Mouse (Mus musculus): ENCODE measurements around the gene Stk25.
A peak's percentile ranks its signal among the peaks of the same experiment; 100 is the strongest.

Stk25 gene

DNA sequence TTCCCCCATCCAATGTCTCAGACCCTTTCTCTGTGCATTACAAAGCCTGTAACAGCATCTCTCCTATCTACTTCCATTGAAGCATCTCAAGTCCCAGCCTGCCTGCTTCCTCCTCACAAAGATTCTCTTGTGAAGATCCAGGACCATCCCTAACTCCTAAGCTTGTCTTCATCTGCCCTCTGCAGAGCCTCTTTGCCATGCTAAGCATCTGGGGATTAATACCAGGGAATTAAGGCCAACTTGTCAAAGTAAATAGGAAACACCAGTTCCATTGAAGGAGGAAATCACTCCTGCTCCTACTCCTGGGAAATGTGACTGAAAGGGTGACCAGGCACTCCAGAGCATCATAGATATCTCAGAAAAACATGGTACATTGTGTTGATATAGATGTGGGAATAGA, 11.5 kb upstream of the Stk25 start:
- no peak for DNase-seq (ENCODE audit: low spot score)

DNA sequence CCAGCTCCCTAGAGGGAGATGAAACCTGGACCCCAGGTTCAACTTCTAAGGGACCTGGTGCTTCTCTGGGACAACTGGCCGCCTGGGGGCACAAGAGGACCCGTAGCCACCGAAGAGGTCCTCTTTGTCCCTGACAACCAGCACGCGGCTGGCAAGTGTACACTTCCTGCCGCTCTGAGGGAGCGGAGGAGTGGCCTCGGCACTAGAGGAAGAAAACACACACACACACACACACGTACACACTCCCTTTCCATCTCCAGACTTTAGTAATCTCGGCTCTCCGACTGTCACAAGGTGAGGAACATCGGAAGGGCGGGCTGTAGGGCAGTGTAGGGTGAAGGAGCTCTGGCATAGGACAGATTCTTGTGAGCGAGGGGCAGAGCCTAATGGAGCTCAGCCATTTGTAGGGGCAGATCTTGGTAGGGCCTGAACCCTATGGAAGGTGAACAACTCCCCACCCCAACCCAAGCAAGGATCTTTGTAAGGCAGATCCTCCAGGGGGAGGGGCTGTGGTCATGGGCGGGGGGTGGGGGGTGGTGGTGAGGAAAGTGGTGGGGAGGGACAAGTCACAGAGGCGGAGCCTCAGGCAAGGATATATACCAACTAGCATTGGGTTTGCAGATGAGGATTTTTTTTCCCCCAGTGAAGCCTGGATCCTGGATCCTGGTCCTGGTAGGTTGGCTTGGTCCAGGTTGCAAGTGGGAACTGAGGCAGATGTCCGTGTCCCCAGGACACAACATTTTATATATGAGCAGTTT, 10.5 kb upstream of the Stk25 start:
- peak; percentile 93 for DNase-seq (ENCODE audit: low spot score)

DNA sequence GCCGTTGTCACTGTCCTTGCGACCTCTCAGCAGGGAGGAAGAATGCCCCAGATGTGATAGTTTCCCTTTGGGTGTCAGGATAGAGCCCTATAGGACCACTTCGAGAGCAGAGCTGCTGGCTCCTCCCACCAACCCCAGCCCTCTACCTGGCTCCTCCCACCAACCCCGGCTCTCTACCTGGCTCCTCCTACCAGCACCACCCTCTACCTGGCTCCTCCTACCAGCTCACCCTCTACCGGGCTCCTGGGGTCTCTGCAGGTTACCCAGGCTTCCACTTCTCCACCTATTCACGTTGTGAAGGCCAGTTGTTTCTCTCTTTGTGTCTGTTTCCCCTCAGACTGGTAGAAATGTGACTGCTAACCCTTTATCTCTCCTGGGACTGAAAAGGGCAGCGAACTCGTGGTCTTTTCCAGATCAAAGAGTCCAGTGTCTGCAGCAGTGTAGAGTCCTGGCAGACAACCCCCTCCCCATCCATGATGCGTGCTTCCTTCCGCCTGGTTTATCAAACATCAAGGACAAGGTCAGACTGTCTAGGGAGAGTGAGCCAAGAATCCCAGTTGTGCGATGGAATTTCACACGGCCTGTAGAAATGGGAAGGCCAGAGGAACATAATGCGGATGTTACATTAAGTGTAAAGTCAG, 9.4 kb upstream of the Stk25 start:
- DNase-seq (ENCODE audit: low spot score): peak; percentile 30

DNA sequence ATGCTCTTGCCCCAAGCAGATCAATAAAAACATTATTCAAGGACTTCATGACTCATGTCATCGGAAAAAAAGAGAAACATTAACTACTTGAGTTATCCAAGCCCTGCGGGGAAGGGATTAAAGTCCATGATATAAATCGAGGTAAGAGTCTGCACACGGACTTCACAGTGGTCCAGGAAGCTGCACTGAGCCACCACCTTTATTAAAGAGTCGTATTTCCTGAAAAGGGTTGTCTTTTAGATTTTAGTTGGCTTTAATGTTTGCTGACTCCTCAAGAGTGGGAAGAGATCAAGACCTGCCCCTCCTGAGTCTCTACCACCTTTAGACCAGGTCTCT, 1.5 kb downstream of the Stk25 start:
- no peak for DNase-seq (ENCODE audit: low spot score)

DNA sequence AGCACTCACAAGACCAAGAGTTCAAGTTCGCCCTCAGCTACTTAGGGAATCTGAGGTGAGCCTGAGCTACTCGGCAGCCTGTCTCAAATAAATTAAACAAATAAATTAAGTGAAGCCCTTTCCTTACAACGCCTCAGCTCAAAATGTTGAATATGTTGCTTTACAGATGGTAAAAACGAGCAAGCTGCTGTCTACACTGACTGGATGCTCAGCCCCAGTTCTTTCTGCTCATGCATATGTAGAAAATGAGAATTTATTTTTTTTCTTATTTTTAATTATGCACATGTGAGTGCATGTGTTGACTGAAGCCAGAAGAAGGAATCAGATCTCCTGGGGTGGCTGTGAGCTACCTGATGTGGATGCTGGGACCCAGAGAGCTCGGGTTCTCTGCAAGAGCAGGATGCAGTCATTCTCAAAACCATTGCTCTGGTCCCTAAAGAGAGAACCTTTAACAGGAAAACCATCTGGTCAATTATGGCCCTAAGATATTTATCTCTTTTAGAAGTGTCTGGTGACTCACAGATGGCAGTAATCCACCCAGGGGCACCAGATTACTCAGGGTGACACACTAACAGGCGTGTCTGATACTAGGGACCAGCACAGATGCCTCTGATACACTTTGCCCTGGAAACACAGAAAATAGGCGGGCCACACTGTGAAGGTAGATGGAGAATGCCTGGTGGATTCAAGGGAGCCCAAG, 2.0 kb downstream of the Stk25 start:
- DNase-seq (ENCODE audit: low spot score): peak; percentile 80

DNA sequence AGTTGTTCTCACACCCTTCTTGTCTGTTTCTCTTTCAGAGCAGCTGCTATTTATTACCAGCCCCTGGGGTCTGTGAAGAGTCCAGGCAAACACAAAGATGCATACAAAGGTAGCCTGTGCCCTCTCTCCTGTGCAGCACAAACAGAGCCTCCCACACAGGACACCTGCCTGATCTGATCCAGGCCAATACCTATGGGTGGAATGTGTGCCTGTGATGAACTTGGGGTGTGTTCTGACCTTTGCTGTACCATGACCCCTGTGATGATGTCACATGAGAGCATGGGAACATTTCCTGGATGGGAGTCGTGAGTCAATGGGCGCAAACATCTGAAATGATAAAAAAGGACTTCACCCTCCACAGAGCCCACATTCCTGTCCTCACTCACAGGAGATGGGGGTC, 3.7 kb downstream of the Stk25 start:
- no peak for DNase-seq (ENCODE audit: low spot score)

DNA sequence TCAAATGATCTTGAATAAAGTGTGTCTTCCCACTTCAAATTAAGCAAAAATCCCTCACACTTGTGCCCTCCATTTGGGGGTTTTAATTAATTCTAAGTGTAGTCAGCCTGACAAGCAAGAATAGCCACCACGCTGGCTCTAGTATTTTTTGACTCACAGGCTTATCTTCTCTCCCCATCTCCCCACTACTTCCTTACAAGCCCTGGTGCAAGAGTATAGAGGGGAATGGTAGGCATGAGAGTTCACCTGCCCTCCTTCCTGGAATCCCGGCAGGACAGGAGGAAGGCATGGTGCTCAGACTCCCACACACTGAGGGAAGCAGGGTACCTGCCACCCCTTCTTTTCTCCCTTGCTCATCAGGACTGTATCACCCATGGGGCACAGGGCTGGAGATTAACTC, 4.2 kb downstream of the Stk25 start:
- DNase-seq (ENCODE audit: low spot score): no peak

DNA sequence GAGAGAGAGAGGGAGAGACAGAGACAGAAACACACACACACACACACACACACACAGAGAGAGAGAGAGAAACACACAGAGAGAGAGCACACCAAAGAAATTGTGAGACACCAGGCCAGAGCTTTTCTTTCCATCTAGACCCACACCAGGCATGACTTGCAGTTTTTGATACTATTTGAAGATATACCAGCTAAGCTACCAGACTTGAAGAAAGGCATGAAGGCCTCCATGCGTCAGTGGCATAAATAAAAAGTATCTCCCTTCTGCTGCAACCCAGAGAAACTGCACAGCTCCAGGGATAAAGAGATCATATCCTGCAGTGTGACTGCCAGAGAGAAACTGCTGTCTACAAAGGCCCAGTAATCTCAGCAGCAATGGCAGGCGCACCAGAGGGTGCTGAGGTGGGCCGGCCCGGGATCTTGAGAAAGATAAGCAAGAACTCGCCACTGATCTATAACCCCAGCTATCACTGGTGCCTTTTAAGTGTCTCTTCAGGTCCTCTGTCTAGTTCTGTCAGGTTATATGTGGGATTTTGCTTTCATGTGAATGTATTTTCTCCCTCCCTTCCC, 8.8 kb downstream of the Stk25 start:
- DNase-seq (ENCODE audit: low spot score): peak; percentile 12

DNA sequence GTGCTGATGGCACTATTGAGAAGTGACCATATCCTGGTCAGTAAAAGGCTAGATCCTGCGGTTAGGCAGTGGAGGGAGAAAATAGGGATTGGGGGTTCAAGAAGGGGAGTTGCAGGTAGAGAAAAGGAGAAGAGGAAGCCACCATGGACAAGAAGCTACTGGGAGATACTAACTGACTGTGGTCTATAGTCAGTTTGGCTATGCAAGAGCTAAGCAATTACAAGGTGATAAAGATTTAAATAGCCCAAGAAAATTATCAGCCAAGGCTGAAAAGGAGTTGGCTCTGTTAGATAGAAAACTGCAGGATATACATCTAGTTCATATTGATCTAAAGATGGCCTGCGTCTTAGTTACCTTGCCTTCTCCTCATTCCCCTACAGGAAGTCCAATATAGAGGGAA, 15.8 kb downstream of the Stk25 start:
- DNase-seq (ENCODE audit: low spot score): no peak

DNA sequence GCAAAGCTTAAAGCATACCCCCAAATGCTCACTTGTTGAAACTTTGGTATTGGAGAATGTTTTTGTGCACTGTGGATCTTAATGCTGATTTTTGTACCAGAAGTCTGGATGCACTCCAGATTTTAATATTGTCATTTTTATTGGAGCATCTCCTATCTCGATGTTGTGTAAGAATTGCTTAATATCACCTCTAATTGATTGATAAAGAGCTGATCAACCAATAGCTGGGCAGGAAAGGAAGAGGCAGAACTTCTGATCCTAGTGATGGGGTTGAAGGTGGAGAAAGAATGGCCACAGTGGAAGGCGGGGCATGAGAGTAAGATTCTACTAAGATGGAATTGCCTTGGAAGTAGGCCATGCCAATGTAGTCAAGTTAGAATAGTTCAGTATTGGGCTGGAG, 16.5 kb downstream of the Stk25 start:
- DNase-seq (ENCODE audit: low spot score): no peak

DNA sequence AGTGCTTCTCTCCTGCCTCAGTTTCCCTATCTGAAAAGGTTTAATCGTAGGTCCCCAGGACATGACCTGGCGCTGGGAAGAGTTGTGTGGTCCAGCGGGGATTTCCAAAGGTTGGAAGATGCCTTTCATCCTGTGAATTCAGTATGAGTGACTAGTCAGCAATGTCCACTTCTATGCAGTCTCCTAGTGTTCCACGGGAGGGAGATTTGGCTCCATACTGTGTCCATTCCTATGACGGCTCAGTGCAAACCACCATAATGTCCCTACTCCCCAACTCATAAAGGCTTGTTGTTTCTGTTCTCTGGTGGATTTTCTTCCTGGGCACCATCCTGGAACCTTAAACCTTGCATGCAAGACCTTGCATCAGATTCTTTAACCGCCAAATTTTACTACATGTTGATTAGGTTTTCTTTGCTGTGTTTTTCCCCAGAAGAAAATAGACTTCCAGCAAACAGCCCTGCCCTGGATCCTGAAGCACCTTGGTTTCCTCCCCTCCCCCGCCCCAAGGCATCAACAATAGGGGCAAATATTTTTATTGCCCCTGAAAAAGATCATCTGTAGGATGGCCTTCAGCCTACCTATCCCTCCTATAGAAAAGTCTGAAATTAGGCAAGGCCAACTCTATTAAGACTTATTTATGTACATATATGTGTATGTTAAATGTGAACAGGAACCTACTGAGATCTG, 22.1 kb downstream of the Stk25 start:
- peak; percentile 80 for DNase-seq (ENCODE audit: low spot score)

DNA sequence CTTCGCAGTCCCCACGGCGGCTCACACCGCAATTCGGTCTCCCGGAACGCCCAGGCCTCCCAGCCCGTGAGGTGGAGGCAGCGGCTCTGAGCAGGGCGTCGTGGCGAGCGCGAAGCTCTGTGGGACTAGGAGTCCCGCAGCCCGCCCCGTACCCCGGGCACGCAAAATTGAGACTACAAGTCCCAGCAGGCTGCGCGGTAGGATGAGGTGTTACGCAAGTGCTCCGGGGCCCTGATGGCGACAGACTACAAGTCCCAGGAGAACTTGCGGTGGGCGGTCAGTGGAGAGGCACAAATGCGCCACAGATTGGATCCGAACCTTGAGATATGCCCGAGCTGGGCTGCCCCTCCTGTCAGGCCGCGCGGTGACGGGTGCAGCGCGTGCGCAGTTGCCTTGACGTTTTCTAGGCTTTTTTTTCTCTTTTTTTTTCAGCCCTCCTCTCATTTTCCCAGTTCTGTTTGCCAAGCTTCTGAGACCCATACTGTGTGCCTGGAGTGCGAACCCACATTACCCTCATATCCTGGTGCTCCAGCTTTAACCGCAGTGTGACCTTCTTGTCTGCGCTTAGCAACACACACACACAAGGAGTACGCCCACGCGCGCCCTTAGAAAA, 22.8 kb downstream of the Stk25 start:
- peak; percentile 99 for DNase-seq (ENCODE audit: low spot score)

DNA sequence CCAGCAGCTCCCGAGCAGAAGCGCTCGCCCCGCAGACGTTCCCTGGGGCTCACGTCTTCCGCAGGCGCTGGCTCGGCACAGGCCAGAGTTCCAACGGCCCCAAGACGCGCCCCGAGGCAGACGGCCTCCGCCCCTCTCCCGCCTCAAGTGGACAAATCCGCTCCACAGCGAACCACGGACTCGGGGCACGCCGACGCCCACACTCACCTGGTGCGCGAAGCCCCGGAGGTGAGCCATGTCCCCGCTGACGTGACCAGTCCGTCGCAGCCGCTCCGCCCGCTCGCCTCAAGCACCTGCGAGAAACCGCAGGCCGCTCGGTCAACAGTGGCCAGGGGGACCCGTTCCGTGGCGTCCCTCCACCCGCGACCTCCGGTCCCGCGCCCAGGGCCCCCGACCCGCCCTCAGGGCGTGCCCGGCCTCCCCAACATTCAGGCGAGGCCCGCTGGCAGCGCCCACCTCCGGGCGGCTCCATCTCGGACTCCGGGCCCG, 23.3 kb downstream of the Stk25 start:
- peak; percentile 61 for DNase-seq (ENCODE audit: low spot score)

DNA sequence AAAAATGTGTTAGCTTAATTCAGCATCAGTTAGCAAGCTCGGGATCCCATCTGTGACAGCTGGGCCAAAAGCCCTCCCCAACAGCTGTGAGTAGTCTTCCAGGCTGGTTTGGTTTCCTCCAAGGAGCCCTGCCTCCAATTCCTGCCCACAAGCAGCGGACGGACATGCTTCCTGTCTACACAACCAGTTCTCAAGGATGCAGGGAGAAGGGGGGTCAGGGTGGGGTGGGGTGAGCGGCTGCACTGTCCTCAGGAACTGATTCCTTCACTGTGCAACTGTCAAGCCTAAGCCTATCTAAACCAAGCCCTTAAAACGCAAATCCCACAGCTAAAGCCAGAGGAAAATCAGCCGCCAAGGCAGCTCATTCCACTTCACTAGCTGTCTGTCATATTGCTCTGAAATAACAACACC, 24.0 kb downstream of the Stk25 start:
- peak; percentile 42 for DNase-seq (ENCODE audit: low spot score)

DNA sequence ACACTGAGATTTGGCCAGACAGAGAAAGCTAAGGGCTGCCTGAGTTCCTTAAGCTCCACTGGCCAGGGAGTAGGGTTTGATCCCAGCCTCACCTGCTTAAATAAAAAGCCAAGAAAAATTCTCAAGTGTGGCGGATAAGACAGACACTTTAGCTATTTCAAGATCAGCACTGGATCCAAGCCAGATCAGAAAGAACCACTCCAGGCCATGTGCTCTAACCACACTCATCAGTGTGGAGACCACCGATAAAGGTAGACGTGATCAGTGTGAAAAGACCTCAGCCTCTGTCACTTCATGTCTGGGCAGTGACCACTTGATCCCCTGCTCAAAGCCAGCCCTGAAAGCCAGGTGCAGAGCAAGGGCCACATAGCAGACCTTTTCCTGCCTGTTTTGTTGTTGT, 25.7 kb downstream of the Stk25 start:
- DNase-seq (ENCODE audit: low spot score): no peak

DNA sequence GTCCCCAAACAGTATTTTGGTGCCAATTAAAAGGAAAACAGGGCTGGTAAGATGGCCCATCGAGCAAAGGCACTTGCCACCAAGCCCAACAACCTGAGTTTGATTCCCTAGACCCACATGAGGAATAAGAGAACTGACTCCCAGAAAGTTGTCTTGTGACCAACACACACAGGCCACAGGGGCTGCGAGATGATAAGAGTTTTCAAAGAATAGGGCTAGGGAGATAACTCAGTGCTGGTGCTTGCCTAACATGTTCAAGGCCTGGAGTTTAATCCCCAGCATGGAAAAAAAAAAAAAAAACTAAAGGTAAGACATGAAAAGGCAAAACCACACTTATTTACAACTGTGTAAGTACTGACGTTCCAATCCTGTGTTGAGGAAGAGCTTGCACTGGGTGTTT, 27.7 kb downstream of the Stk25 start:
- DNase-seq (ENCODE audit: low spot score): no peak

DNA sequence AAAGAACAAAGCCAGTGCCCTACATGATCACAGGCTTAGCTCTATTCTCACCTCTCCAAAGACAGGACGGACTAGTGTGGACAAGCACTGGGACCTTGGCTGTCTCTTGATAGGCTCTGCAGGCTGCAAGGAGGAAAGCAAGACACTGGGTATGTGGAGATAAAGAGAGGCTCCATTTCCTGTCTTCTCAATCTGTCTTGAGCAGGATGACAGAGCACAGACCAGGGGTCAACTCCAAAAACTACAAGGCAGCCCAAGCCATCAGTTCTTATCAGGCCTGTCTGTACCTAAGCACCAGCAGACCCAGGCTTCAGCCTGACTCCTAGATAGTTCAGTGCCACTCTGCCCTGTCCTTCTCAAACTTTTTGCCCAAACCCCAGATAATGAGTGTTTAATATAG, 34.0 kb downstream of the Stk25 start:
- no peak for DNase-seq (ENCODE audit: low spot score)

DNA sequence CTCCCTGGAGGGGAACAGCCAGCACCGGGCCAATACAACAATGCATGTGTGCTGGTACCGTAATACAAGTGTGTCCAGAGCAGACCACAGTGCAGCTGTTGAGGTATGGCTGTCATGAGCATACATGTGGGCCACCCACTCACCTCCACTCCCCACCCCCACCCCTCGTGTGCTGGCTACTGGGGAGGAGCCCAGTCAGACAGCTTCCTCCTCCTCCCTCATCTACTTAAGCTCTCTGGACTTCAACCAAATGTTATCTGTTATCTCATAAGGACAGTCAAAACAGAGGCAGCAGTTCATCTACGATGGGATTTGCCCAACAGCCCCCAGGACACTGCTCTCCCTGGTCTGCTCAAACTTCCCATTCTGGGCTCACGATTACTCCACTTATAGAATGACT, 39.5 kb downstream of the Stk25 start:
- no peak for DNase-seq (ENCODE audit: low spot score)

DNA sequence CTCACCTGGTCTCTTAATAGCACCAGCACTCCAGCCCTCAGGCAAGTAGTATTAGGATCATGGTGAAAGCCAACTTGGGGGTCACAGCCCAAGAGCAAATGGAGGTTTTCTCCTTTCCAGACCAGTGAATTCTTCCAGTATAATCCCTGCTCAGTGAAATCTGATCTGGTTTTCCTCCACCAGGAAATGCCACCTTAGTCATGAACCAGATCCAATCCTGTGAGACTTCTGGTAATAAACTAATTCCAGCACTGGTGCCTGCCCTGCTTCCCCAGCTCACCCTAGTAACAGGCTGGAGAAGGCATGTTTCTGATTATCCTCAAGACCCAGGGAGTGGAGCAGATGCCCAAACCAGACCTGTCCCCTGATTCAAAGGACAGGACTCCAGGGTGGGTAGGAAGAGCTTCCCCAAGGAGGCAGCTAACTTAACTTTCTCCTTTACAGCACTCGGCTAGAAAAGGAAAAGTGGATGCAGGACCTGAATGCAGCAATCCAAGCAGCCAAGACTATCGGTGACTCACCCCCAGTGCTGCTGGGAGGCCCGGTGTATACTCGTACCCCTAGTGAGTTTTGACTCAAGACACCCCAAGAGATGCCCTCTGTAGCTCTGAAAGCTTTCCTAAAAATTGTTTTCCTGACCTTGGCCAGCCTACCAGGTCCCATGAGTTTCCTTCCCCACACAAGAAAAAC, 40.3 kb downstream of the Stk25 start:
- DNase-seq (ENCODE audit: low spot score): peak; percentile 77

DNA sequence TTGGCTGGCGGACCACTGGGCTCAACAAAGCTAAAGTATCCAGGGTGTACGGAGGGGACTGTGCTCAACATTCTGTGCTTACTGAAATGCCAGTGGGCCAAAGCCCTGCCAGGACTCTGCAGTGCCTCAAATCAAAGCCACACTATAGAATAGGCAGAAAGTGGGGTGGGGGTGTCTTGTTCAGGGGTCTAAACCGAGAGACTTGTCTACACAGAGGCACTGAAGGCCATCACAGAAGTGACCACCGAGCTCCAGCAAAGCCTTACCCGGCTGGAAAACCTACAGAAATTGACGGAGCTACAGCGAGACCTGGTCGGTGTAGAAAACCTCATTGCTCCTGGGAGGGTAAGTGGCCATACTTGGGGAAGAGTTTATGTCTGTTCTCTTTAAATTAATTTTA, 48.7 kb downstream of the Stk25 start:
- no peak for DNase-seq (ENCODE audit: low spot score)

DNA sequence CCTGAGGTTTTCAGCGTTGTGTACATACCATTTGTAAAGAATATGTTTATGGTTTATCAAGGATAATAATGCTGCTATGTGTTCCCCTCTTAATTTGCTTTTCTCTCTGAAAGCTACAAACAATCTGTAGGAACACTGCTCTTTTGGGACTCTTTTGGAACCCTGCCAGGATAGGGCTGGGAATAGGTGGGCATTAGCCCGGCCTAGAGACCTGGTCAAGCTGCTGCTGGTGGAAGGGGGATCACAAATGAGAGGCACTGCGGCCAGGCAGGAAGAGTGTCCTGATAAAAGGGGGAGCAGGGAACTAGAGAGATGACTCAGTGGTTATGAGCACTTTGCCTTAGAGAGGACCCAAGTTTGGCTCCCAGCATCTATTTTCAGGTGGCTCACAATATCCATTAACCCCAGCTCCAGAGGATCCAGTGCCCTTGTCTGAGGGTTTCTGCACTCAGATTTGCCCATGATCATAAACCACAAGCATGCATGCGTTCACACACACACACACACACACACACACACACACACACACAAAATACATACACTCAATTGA, 49.7 kb downstream of the Stk25 start:
- no peak for DNase-seq (ENCODE audit: low spot score)
